Mouse (Mus musculus) ES-Bruce4 (cell line): ENCODE measurements around the gene Adam33.

Source experiments
- CTCF ChIP-seq: IDR thresholded peaks from one replicate; pipeline ENCODE4 v1.8.1; 2011; ENCODE audit warnings: low read depth, low read length
- EP300 ChIP-seq: IDR thresholded peaks from 2 replicates; pipeline ENCODE4 v1.6.1; 2011; ENCODE audit warnings: low read depth, low read length; ENCODE audit not compliant: insufficient read depth
- POLR2A ChIP-seq: IDR thresholded peaks from one replicate; pipeline ENCODE4 v1.8.1; 2011; ENCODE audit warnings: low read length; ENCODE audit not compliant: insufficient read depth

- TF ChIP-seq EP300 (no peak), POLR2A (no peak), CTCF (no peak)
Observed at GRCm38 (mm10) chr2:131026941-131027340, 36.7 kb downstream of the Adam33 start.
